Mouse (Mus musculus) kidney, embryonic 14.5 days (tissue): Measurements from ENCODE around the gene Gm42906. TPM values are rescaled to one million over a fixed set of nuclear protein-coding genes. Genes with fewer than 3 reads are reported as not detected.

ENCODE experiments used
- ATAC-seq: fragments of 200-750 bp; cut with Nextera tagmentation; 2 replicates; pipeline ENCODE4 v1.8.0; 2017; ENCODE audit warnings: moderate number of reproducible peaks, mild to moderate bottlenecking, moderate TSS enrichment, moderate library complexity; ENCODE audit not compliant: low FRiP score, low TSS enrichment
- H3K27ac ChIP-seq: fragments of 300-500 bp; sonication (generic); 2 replicates; pipeline ENCODE4 v1.5.1; 2014; ENCODE audit warnings: low read depth, mild to moderate bottlenecking, low read length, moderate library complexity, mixed read lengths
- H3K27me3 ChIP-seq: fragments of 300-500 bp; sonication (generic); 2 replicates; pipeline ENCODE4 v1.6.1; 2014; ENCODE audit warnings: mild to moderate bottlenecking, low read length; ENCODE audit not compliant: control insufficient read depth, insufficient read depth
- H3K36me3 ChIP-seq: fragments of 300-500 bp; sonication (generic); 2 replicates; pipeline ENCODE4 v1.6.1; 2014; ENCODE audit warnings: low read length, mixed read lengths; ENCODE audit not compliant: control insufficient read depth, insufficient read depth
- H3K4me1 ChIP-seq: fragments of 300-500 bp; sonication (generic); 2 replicates; pipeline ENCODE4 v1.6.1; 2014; ENCODE audit warnings: low read length, mixed read lengths; ENCODE audit not compliant: control insufficient read depth, insufficient read depth
- H3K4me2 ChIP-seq: fragments of 300-500 bp; sonication (generic); replicated peaks from 2 replicates; pipeline ENCODE4 v1.6.1; 2014; ENCODE audit warnings: low read depth, mild to moderate bottlenecking, low read length
- H3K4me3 ChIP-seq: fragments of 300-500 bp; sonication (generic); 2 replicates; pipeline ENCODE4 v1.5.1; 2014; ENCODE audit warnings: mild to moderate bottlenecking, low read length
- H3K9ac ChIP-seq: fragments of 300-500 bp; sonication (generic); 2 replicates; pipeline ENCODE4 v1.6.1; 2014; ENCODE audit warnings: low read depth, mild to moderate bottlenecking, low read length, moderate library complexity
- H3K9me3 ChIP-seq: fragments of 300-500 bp; sonication (generic); 2 replicates; pipeline ENCODE4 v1.6.1; 2016; ENCODE audit warnings: low read length; ENCODE audit not compliant: control insufficient read depth
- WGBS: fragments of 180-500 bp; shearing (Covaris S2); extraction: QIAGEN DNeasy Blood & Tissue Kit; methylation state at CpG from one replicate; pipeline ENCODE4 v1.1.7; 2014; 5-methylcytosine and 5-hydroxymethylcytosine counted together
- polyA plus RNA-seq: library from polyadenylated mRNA; unstranded; fragments of >200 nt; fragmentation: Nextera tagmentation; extraction: Ambion mirVana; gene quantifications from 2 replicates; pipeline ENCODE4 v1.2.1, GENCODE M21; 2014

Gm42906 gene
- polyA plus RNA-seq, 1 experiment from 2014 or later = not detected

GRCm38 (mm10) chr5:151023461-151023860, 404.5 kb downstream of the Gm42906 start:
- no peaks in the 10 kb centered on the region for H3K9me3 ChIP-seq
- no peaks in the 10 kb centered on the region for H3K27me3 ChIP-seq
- H3K36me3 ChIP-seq = no peaks in the 10 kb centered on the region
- 0 out of 2 replicates have a peak, but pooled peaks have one; percentile 58 for ATAC-seq
- H3K9ac ChIP-seq = no peak overlapping the region
- no peak overlapping the region for H3K27ac ChIP-seq
- WGBS = 13% methylated on average over 8 of the region's 8 CpGs
- no peak overlapping the region for H3K4me3 ChIP-seq
- H3K4me2 ChIP-seq = no peak overlapping the region
- no peaks in the 10 kb centered on the region for H3K4me1 ChIP-seq

GRCm38 (mm10) chr5:151022939-151023338, 405.0 kb downstream of the Gm42906 start:
- H3K27ac ChIP-seq = no peak overlapping the region
- H3K4me3 ChIP-seq = no peak overlapping the region
- no peak overlapping the region for H3K4me2 ChIP-seq
- H3K4me1 ChIP-seq = no peaks in the 10 kb centered on the region
- H3K9me3 ChIP-seq = no peaks in the 10 kb centered on the region
- 11% methylated on average over 1 of the region's 1 CpGs for WGBS
- H3K9ac ChIP-seq = no peak overlapping the region
- ATAC-seq = no peak
- no peaks in the 10 kb centered on the region for H3K36me3 ChIP-seq
- no peaks in the 10 kb centered on the region for H3K27me3 ChIP-seq

GRCm38 (mm10) chr5:151022026-151022425, 405.9 kb downstream of the Gm42906 start:
- Histone ChIP-seq H3K27ac (no peak overlapping the region), H3K4me1 (no peaks in the 10 kb centered on the region), H3K9me3 (no peaks in the 10 kb centered on the region), H3K4me3 (no peak overlapping the region), H3K27me3 (no peaks in the 10 kb centered on the region), H3K9ac (no peak overlapping the region), H3K36me3 (no peaks in the 10 kb centered on the region), H3K4me2 (no peak overlapping the region)
- ATAC-seq = no peak
- 78% methylated on average over 7 of the region's 7 CpGs for WGBS

- no peak overlapping the region for H3K4me2 ChIP-seq
- H3K9me3 ChIP-seq = no peaks in the 10 kb centered on the region
- no peak for ATAC-seq
- H3K27ac ChIP-seq = no peak overlapping the region
- H3K36me3 ChIP-seq = no peaks in the 10 kb centered on the region
- no peaks in the 10 kb centered on the region for H3K27me3 ChIP-seq
- H3K4me1 ChIP-seq = no peaks in the 10 kb centered on the region
- H3K9ac ChIP-seq = no peak overlapping the region
- H3K4me3 ChIP-seq = no peak overlapping the region
- WGBS = 80% methylated on average over 14 of the region's 14 CpGs
Observed at GRCm38 (mm10) chr5:151020831-151021230, 407.1 kb downstream of the Gm42906 start.

- no peak for ATAC-seq
- no peak overlapping the region for H3K9ac ChIP-seq
- no peaks in the 10 kb centered on the region for H3K36me3 ChIP-seq
- H3K27ac ChIP-seq = no peak overlapping the region
- no peak overlapping the region for H3K4me3 ChIP-seq
- H3K4me1 ChIP-seq = no peaks in the 10 kb centered on the region
- no peak overlapping the region for H3K4me2 ChIP-seq
- 73% methylated on average over 13 of the region's 13 CpGs for WGBS
- no peaks in the 10 kb centered on the region for H3K27me3 ChIP-seq
- H3K9me3 ChIP-seq = peaks cover 1% of the 10 kb centered on the region; the same call in 1 of the 2 replicates
Observed at GRCm38 (mm10) chr5:151020031-151020820, 407.7 kb downstream of the Gm42906 start.

- Histone ChIP-seq H3K9me3 (peaks cover 11% of the 10 kb centered on the region; the same call in 1 of the 2 replicates), H3K9ac (no peak overlapping the region), H3K4me2 (no peak overlapping the region), H3K4me1 (no peaks in the 10 kb centered on the region), H3K27me3 (no peaks in the 10 kb centered on the region), H3K27ac (no peak overlapping the region), H3K36me3 (no peaks in the 10 kb centered on the region), H3K4me3 (no peak overlapping the region)
- ATAC-seq = no peak
- 53% methylated on average over 5 of the region's 5 CpGs for WGBS
Observed at GRCm38 (mm10) chr5:151018959-151019358, 409.0 kb downstream of the Gm42906 start.

GRCm38 (mm10) chr5:151018450-151018849, 409.5 kb downstream of the Gm42906 start:
- 76% methylated on average over 5 of the region's 5 CpGs for WGBS

More at GRCm38 (mm10) chr5:151018450-151018849, 409.5 kb downstream of the Gm42906 start:
- no peak for ATAC-seq
- Histone ChIP-seq H3K27ac (no peak overlapping the region), H3K4me1 (no peaks in the 10 kb centered on the region), H3K9me3 (peaks cover 13% of the 10 kb centered on the region; the same call in 1 of the 2 replicates), H3K27me3 (no peaks in the 10 kb centered on the region), H3K4me3 (no peak overlapping the region), H3K9ac (no peak overlapping the region), H3K4me2 (no peak overlapping the region), H3K36me3 (no peaks in the 10 kb centered on the region)

Other genes starting within 250 kb of the Gm42906 start
- 6.1 and 7.4 TPM in 2 replicates for gene Stard13, start 194.3 kb downstream of the Gm42906 start, polyA plus RNA-seq
- gene Vmn2r18, start 177.9 kb upstream of the Gm42906 start, polyA plus RNA-seq = 0.11 TPM in 1 of 2 replicates, not detected in the other
- 114 and 133 TPM in 2 replicates for gene Rfc3, start 223.1 kb upstream of the Gm42906 start, polyA plus RNA-seq